Mouse (Mus musculus) T-helper 2 cell (primary cell): ENCODE measurements at regions not wholly inside any gene's neighbourhood (a gene's known extent, or its start where the extent isn't known, plus 50 kb on each side); places are given as distances from the start of the nearest gene placed in this dataset.

Experiments used
- in situ Hi-C: fragments of 300-600 bp; cut with MboI, MseI; formaldehyde crosslinking; loops from one replicate; pipeline ENCODE4 v1.15.1; 2025; ENCODE audit warnings: high pct_unique_total_duplicates

GRCm38 (mm10) chr13:118849541-118849940 lies 179.9 kb downstream of the Fgf10 start:
- in situ Hi-C loops = no loop called here

DNA sequence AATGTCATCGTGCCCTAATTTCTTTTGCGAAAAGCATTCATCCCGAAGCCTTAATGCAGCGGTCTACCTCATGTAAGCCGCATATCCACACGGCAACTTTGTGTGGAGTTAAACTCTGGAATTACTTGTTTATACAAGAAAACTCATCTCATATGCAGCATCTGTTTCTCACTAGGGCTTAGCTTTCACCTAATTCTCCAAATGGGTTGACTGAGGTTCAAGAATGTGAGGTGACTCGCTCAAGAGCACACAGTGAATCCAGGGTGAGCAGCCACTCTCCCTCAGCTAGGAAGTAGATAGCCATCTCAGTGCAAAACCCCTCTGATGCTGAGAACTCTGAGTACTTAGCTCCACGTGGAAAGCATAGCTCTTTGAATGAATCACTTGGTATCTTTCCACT lies 181.1 kb downstream of the Fgf10 start:
- in situ Hi-C loops = loop anchor here (25.0 kb wide), 1 partner anchor 737 kb away; no protein-coding TSS in a partner anchor

DNA sequence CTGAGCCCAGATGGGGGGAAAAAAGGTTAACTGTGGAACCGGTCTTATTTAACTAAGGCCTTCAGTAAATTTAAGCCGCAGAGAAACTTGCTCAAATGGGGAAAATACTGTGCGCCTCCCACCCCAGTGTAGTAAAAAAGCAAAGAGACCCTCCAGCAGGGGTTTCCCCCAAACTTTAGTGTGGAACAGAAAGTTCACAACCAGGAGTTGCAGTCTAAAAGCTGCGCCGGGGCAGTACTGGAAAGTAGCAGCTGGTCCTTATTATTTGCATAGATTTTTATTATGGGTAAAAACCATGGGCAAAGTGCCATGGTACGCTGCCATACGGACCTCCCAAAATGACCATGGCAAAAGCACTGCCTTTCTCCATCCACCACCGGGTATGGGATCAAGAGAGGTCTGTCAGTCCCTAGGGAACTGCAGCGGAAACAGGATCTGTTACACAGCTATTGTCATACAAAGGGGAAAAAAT lies 216.8 kb downstream of the Fgf10 start:
- in situ Hi-C loops = no loop called here

GRCm38 (mm10) chr13:118895079-118895478 lies 225.5 kb downstream of the Fgf10 start:
- in situ Hi-C loops = no loop called here

DNA sequence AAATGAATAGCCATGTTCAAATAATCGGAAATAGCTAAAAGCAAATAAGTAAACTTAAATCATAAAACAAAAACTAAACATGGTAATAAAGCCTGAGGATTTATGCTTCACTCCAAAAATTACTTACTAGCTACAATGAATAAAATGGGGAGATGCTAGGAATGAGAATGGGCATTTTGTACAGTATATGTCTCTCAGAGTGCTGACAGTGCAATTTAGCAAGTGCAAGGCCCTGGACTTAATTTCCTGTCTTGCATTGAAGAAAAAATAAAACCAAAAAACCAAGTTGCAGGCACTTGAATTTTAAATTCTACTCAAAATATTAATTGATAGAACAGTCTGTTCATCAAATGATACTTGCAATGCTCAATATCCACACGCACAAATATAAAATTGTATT lies 232.4 kb downstream of the Fgf10 start:
- in situ Hi-C loops = no loop called here

GRCm38 (mm10) chr13:118910351-118910750 lies 240.8 kb downstream of the Fgf10 start:
- in situ Hi-C loops = no loop called here

- in situ Hi-C loops = no loop called here
Observed at GRCm38 (mm10) chr13:118940786-118941185, 271.2 kb downstream of the Fgf10 start.

DNA sequence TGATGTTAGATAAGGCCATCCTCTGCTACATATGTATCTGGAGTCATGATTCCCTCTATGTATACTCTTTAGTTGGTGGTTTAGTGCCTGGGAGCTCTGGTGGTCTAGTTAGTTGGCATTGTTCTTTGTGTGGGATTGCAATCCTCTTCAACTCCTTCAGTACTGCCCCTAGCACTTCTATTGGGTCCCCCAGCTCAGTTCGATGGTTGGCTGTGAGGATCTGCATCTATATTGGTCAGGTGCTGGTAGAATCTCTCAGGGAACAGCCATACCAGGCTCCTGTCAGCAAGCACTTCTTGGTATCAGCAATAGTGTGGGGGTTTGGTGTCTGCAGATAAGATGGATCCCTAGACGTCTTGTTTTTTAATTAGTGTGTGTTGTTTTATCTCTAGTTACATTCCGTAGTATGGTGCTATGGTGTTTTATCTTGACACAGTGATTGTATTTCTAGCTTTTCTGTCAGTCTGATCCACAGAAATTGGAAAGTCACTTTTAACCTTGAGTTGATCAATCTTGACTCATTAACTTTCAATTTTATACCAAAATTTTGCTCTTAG lies 296.6 kb downstream of the Fgf10 start:
- in situ Hi-C loops = no loop called here

DNA sequence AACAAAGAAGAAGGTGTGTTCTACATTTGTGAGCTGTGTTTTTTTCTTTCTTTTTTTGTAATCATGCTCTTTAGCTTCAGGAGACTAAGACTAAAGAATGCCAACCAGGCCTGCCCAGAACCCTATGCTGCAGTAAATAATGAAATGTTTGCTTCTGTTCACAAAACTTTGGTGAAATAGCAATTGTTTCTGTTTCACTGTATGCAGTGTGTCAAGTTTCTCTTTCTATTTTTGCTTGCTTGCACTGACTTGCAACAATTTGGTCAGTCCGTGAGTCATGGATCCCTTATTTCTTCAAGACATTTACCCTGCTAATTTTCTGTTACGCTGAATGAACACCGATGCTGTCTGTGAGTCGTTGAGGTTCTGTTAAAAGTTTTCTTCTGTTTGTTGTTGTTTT lies 298.1 kb downstream of the Fgf10 start:
- in situ Hi-C loops = no loop called here

DNA sequence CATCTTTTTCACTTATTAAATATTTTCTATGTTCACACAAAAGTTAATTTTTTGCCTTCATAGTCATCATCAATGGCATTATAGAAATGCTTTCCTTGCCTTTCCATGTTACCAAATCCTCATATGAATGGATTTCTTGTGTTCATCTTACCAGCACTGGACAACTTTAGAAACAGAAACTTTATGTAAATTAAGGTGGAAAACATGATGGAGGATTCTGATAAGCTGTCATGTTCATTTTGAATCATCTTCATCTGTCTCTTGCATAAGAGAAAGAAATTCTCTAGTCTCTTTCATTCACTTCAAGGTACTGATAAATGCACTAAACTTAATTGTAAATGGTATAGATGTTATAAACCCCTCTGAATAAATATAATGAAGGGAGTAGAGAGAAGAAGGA lies 305.4 kb downstream of the Fgf10 start:
- in situ Hi-C loops = no loop called here

- in situ Hi-C loops = no loop called here
Observed at GRCm38 (mm10) chr13:118975519-118975918, 305.9 kb downstream of the Fgf10 start.

DNA sequence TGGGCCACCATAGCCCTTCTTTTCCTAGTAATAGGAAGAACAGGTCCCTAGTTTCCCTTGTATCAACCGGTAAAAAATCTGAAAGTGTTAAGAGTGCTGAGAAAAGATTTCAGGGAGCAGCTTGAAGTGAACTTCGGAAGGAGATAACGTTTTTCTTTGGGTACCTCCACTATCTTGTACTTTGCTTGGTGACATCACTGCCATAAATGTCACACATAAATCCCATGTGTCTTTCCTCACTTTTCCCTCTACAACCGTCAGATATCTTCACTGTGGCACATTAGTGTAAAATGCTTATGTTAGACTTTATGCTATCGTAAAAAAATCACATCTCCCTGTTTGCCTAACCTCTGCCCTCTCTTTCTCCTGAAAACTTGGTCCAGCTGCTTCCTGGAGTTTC lies 309.9 kb downstream of the Fgf10 start:
- in situ Hi-C loops = no loop called here

DNA sequence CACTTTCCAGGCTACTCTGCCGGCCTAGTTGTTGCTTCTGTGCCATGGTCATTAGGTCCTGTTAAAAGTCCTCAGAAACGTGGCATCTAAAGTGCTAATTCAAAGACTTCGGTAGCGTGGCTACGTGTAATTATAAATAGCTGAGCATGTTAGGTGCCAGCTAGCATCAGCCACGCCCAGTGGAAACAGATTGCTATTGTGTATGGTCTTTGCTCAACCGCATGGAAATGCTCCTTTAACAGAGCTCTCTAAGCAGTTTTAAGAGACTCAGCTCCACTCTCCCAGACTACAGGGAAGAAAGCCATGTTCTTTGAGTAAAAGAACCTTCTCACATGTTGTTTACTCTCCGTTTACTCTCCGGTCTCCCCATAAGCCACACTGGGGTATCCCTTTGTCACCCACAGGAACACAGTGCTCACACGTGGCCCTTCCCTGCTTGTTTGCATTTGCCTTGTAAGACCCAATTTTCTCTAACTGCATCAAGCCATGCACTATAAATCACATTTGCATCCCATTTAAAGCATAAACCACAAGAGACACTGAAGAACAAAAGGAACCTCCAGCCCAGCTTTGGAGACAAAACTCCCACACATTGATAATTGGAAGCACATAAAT lies 311.7 kb downstream of the Fgf10 start:
- in situ Hi-C loops = no loop called here

GRCm38 (mm10) chr13:118985285-118985684 lies 315.7 kb downstream of the Fgf10 start:
- in situ Hi-C loops = no loop called here

DNA sequence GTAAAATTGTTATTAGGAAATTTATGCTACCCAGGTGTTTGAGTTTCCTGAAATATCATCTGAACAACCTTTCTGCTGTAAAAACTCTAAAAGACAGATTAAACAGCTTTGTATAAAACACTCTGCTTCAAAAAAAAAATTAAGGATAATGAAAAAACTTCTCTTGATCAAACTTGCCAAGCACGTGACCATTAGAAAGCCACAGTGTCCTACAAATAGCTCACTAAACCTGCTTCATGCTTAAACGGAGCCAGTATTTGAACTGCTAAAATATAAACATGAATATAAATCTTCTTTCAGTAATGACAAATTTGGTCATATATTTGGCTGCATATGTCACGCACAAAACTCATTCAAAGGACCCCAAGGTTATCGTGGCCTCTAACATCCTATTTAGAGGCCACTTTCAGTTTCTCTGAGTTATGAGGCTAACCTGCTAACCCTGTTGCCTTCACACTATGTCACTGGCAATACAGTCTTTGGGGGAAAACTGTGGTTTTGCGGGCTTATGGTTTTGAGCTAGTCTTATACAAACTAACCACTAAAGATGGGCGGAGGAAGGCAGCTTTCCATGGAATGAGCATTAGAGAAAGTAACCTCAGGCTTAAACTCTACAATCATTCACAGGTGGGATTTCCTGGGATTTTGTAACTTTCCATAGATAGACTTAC lies 355.8 kb downstream of the Fgf10 start:
- in situ Hi-C loops = no loop called here

DNA sequence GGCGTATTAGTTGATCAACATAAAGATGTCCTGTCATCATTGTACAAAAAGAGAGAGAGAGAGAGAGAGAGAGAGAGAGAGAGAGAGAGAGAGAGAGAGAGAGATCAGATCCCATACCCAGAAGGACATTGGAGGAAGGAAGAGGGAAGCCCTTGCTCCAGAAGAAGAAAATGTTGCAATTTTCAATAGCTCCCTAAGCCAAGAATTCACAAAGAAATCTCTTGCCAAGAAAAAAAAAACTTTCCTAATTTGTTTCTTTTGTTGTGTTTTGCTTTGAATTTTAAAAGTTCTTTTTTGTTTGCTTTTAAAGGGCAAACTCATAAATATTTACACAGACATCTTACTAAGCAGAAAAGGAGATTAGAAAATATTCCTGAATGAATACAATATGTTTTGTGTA lies 370.0 kb downstream of the Fgf10 start:
- in situ Hi-C loops = no loop called here

- in situ Hi-C loops = no loop called here
Observed at GRCm38 (mm10) chr13:119045112-119045511, 375.5 kb downstream of the Fgf10 start.

- in situ Hi-C loops = no loop called here
Observed at GRCm38 (mm10) chr13:119068745-119069580, 359.4 kb upstream of the Paip1 start.

DNA sequence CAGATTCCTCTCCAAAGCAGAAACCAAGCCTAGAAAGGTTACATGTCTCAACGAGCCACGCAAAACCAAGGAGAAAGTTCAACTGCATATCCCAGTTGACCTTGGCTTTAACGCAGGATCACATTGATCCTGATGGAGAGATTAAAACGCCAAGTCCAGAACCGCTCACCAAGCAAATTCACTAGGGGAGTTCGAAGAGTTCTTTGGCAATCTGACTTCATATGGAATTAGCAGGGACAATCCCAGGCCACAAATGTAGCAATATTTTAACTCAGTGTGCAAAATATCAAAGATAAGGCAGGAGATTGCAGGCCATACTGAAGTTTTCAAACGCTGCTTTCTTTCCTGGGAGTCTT lies 358.8 kb upstream of the Paip1 start:
- in situ Hi-C loops = no loop called here

DNA sequence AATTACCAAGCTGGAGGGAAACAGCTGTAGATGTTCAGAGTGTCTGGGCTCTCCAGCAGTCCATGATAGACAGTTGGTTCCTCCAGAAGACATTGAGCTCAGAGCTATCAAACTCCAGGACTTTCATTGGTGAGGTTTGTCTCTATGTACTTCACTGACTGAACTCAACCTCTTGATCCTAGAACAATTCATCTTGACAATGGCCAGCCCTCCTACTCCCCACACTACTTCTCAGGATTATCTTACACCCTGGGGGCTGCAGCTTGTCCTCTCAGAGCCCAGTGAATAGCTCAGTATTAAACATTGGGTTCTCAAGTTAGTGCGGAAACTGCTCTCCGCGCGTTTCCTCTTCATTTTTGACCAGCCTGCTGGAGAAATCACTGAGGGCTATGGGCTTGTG lies 349.2 kb upstream of the Paip1 start:
- in situ Hi-C loops = no loop called here

DNA sequence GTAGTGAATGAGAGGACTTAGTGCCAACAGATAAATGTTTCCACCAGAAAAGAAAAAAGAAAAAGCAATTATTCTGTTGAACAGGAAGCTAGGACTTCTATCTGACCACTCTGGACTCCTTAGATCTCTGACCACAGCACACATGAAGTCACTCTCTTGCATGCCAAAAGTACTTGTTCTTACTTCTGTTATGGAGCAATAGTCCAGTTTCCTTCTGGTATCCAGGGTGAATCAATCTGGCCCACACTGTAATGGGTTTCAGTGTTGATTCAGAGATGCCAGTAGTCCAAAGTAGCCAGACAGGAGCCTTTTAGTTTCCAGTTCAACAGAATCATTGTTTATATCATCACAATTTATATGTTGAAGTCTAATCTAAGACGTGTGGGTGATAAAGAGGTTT lies 346.7 kb upstream of the Paip1 start:
- in situ Hi-C loops = no loop called here

DNA sequence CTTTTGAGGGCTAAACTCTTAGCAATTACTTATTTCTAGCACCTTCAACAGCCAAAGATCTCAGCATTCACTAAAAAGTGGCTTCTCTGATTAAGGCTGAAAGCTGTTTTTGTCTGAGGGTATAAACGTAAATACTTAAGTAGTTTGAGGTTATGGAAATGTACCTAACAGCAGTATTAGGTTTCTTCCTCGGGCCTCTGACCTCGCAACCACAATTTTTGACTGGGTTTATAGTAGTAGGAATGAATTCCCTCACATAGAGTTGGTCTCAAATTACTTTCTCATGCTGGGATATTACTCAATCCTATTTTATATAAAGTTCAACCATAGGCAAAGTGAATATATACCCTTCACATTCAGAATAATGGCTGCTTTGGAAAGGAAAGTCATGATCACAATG lies 310.5 kb upstream of the Paip1 start:
- in situ Hi-C loops = no loop called here
